Mouse (Mus musculus): ENCODE results near the gene Meltf. TPM values are rescaled to one million over a fixed set of nuclear protein-coding genes. Genes with fewer than 3 reads are reported as not detected.
A peak's percentile ranks its signal among the peaks of the same experiment; 100 is the strongest.

Gene Meltf
- total RNA-seq (2021) = not detected
- long read RNA-seq, experiment 1 = 0 reads
- long read RNA-seq, experiment 2 = 0 reads

- intact Hi-C loops (cut with DNase I) = loop anchor here (1.0 kb wide), 1 partner anchor 40 kb away; no protein-coding TSS in a partner anchor
- DNase-seq = peak; percentile 65 to 71
Observed at GRCm38 (mm10) chr16:31878573-31879257, at the start of gene Meltf. TSS of gene Meltf (plus strand) at chr16:31878810.

GRCm38 (mm10) chr16:31830726-31831125 is 47.9 kb upstream of the Meltf start:
- intact Hi-C loops (cut with DNase I) = no loop called here
- DNase-seq = no peak

GRCm38 (mm10) chr16:31832630-31833422 is 45.8 kb upstream of the Meltf start:
- intact Hi-C loops (cut with DNase I) = no loop called here
- DNase-seq = no peak

GRCm38 (mm10) chr16:31834011-31834584 is 44.5 kb upstream of the Meltf start:
- DNase-seq = no peak
- intact Hi-C loops (cut with DNase I) = no loop called here

GRCm38 (mm10) chr16:31834662-31835318 is 43.8 kb upstream of the Meltf start:
- no peak for DNase-seq
- intact Hi-C loops (cut with DNase I) = no loop called here

DNA sequence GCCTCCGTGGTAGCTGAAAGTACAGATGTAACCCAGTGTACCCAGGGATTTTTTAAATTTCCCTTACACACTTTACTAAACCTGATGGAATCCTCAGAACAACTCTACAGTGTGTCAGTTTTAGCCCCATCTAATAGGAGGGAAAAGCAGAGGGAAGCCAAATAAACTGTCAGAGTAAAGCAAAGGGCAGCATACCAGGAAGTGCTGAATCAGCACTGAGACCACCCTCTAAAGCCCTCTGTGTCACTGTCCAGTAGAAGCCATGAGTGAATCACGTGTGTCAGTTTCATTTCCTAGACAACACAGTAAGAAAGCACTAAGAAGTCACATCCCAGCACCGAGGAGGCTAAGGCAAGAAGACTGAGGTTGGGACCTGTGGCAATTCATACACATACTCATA is 41.2 kb upstream of the Meltf start:
- no peak for DNase-seq
- intact Hi-C loops (cut with DNase I) = no loop called here

GRCm38 (mm10) chr16:31844246-31844645 is 34.4 kb upstream of the Meltf start:
- intact Hi-C loops (cut with DNase I) = no loop called here
- no peak for DNase-seq

DNA sequence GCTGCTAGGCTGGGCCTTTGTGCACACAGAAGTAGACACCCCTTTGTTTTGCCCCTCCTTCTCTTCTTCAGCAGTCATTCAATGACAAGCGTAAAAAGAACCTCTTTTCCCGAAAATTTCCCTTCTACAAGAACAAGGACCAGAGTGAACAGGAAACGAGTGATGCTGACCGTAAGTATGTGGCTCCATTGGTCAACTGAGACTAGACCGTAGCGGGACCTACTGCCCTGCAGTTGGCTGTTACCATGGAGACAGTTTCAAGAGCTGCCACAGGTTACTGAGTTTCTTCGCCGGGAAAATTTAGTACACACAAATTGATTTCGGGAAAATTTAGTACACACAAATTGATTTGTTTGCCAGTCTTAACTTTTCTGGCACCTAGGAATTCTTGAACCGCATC is 31.8 kb upstream of the Meltf start:
- intact Hi-C loops (cut with DNase I) = no loop called here
- DNase-seq = no peak

DNA sequence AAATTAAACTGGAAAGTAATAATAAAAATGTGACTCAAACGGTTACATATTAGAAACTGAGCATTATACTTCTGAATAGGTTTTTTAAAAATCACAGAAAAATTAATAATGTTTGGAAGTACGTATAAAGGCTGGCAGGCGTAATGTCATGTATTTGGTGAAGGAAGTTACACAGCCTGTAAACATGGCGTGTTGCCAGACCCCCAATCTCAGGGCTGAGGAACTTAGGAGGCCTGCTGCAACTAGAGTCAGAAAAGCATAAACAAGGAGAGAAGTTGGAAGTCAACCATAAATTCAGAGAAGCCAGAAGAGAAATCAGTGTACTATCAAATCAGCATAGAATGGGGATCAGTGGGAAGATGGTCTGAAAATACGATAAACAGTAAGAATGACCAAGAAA is 14.7 kb upstream of the Meltf start:
- intact Hi-C loops (cut with DNase I) = no loop called here
- no peak for DNase-seq

DNA sequence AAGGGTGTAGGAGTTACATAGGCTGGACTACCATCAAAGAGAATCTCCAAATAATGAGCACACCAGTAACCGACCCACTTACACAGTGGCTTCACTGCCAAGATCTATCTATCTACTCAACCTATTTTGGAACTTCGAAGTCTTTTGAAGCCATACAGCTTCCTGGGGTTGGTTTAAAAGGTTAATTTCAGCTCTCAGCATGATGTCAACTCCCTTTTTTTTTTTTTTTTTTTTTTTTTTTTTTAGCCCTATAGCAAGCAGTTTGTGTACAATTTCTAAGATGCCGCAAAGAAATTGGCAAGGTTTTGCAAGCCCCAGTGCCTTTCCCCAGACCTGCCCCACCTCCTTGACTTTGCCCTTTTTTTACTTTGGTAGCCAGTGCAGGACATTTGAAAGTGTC is 13.4 kb upstream of the Meltf start:
- DNase-seq = no peak
- intact Hi-C loops (cut with DNase I) = no loop called here

- no peak for DNase-seq
- intact Hi-C loops (cut with DNase I) = loop anchor here (2.0 kb wide), 1 partner anchor 62 kb away; no protein-coding TSS in a partner anchor
Observed at GRCm38 (mm10) chr16:31866911-31867310, 11.7 kb upstream of the Meltf start.

GRCm38 (mm10) chr16:31867736-31868135 is 10.9 kb upstream of the Meltf start:
- no peak for DNase-seq
- intact Hi-C loops (cut with DNase I) = loop anchor here (2.0 kb wide), 1 partner anchor 63 kb away; no protein-coding TSS in a partner anchor

DNA sequence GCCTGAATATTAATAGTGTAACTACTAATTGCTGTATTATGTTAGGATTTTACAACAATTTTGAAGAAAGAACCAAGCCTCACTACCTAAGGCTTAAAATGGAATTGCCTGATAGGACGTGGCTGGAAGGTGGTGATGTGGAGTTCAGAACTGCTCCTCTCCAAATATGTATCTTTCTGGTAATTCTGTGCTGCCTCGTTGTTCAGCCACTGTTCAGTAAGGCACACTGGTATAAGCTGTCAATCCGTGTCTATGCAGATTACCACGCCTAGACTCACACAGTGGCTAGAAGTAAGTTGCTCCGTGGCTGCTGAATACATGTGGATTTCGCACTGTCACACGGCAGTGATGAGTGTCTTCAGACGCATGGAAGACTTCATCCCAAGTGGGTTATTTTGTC is 4.9 kb upstream of the Meltf start:
- no peak for DNase-seq

DNA sequence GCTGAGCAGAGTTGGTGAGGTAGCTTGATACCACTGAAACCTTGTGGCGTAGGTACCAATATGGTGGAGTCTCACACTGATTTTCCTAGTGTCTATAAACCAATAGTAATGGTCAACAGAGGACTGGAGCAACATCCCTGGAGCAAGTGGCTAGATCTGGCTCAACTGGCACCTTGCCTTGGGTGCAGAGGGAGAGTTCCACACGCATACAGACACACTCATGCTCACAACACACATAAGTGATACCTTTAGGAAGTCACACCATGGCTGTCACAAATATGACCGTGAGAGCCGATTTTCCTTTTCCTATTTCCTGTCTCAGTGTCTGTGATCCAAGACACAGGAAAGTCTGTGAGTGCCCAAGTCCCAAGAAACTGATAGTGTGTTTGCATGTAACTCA is 3.2 kb upstream of the Meltf start:
- no peak for DNase-seq
- intact Hi-C loops (cut with DNase I) = no loop called here

More for the DNA sequence above, 4.9 kb upstream of the Meltf start:
- intact Hi-C loops (cut with DNase I) = no loop called here

- intact Hi-C loops (cut with DNase I) = no loop called here
- DNase-seq = no peak
Observed at GRCm38 (mm10) chr16:31876386-31876785, 2.2 kb upstream of the Meltf start.

DNA sequence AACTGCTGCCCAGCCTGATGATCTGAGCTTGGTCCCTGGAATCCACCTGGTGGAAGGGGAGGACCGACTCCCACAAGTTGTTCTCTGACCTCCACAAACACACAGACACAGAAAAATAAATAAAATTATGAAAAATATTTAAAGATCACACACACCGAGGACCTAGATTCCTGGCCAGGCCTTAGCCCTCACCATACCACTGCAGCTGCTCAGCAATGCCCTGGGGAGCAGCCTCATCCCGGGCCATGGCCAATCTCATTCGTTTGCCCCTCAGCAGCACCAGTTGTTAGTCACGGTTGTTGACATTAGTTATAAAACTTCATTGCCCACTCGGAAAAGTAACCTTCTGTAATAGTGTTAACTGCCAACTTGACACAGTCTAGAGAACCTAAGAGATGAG is 558 bp upstream of the Meltf start:
- DNase-seq = no peak
- intact Hi-C loops (cut with DNase I) = no loop called here

- no peak for DNase-seq
- intact Hi-C loops (cut with DNase I) = no loop called here
Observed at GRCm38 (mm10) chr16:31880146-31880840, 1.7 kb downstream of the Meltf start.

- no peak for DNase-seq
- intact Hi-C loops (cut with DNase I) = no loop called here
Observed at GRCm38 (mm10) chr16:31882381-31882908, 3.8 kb downstream of the Meltf start.

GRCm38 (mm10) chr16:31883302-31883701 is 4.7 kb downstream of the Meltf start:
- no peak for DNase-seq
- intact Hi-C loops (cut with DNase I) = no loop called here

GRCm38 (mm10) chr16:31883902-31884301 is 5.3 kb downstream of the Meltf start:
- DNase-seq = no peak
- intact Hi-C loops (cut with DNase I) = no loop called here
